Mouse (Mus musculus) midbrain, postnatal 0 days (tissue): ENCODE measurements around the gene Rps6ka2. TPM values are rescaled to one million over a fixed set of nuclear protein-coding genes. Genes with fewer than 3 reads are reported as not detected.
A peak's percentile ranks its signal among the peaks of the same experiment; 100 is the strongest.

Experiments used
- ATAC-seq: fragments of 200-750 bp; cut with Nextera tagmentation; 2 replicates; pipeline ENCODE4 v1.8.0; 2017; ENCODE audit warnings: moderate number of reproducible peaks, mild to moderate bottlenecking, moderate TSS enrichment, moderate library complexity; ENCODE audit not compliant: low FRiP score
- DNase-seq: peaks from one replicate; pipeline ENCODE4 v3.0.0-alpha.2; 2015; ENCODE audit warnings: low spot score
- H3K27ac ChIP-seq: fragments of 300-500 bp; sonication (generic); 2 replicates; pipeline ENCODE4 v1.5.1; 2014; ENCODE audit warnings: low read depth, mild to moderate bottlenecking, low read length, mixed read lengths
- H3K27me3 ChIP-seq: fragments of 300-500 bp; sonication (generic); 2 replicates; pipeline ENCODE4 v1.6.1; 2014; ENCODE audit warnings: low read length, control low read depth, mixed read lengths; ENCODE audit not compliant: insufficient read depth
- H3K36me3 ChIP-seq: fragments of 300-500 bp; sonication (generic); 2 replicates; pipeline ENCODE4 v1.6.1; 2014; ENCODE audit warnings: low read length, control low read depth, mixed read lengths; ENCODE audit not compliant: insufficient read depth
- H3K4me1 ChIP-seq: fragments of 300-500 bp; sonication (generic); 2 replicates; pipeline ENCODE4 v1.6.1; 2014; ENCODE audit warnings: mild to moderate bottlenecking, control low read depth, antibody characterized with exemption, low read length, mixed read lengths; ENCODE audit not compliant: insufficient read depth
- H3K4me2 ChIP-seq: fragments of 300-500 bp; sonication (generic); 2 replicates; pipeline ENCODE4 v1.6.1; 2014; ENCODE audit warnings: low read depth, mild to moderate bottlenecking, low read length, mixed read lengths; ENCODE audit not compliant: poor library complexity, severe bottlenecking
- H3K4me3 ChIP-seq: fragments of 300-500 bp; sonication (generic); 2 replicates; pipeline ENCODE4 v1.5.1; 2014; ENCODE audit warnings: low read depth, mild to moderate bottlenecking, low read length, moderate library complexity
- H3K9ac ChIP-seq: fragments of 300-500 bp; sonication (generic); replicated peaks from 2 replicates; pipeline ENCODE4 v1.6.1; 2014; ENCODE audit warnings: mild to moderate bottlenecking, low read length, moderate library complexity, mixed read lengths; ENCODE audit not compliant: poor library complexity, severe bottlenecking
- H3K9me3 ChIP-seq: fragments of 300-500 bp; sonication (generic); 2 replicates; pipeline ENCODE4 v1.6.1; 2016; ENCODE audit warnings: low read length, control low read depth
- CTCF ChIP-seq: IDR thresholded peaks from 2 replicates; pipeline ENCODE4 v1.5.1; 2016; ENCODE audit warnings: antibody characterized with exemption, mild to moderate bottlenecking
- WGBS: fragments of 180-500 bp; shearing (Covaris S2); extraction: QIAGEN DNeasy Blood & Tissue Kit; methylation state at CpG from one replicate; pipeline ENCODE4 v1.1.7; 2014; 5-methylcytosine and 5-hydroxymethylcytosine counted together
- polyA plus RNA-seq: library from polyadenylated mRNA; unstranded; fragments of >200 nt; fragmentation: Nextera tagmentation; extraction: Ambion mirVana; gene quantifications from 2 replicates; pipeline ENCODE4 v1.2.1, GENCODE M21; 2015
- total RNA-seq: library from RNA; depleted of rRNA; stranded (reverse); fragments of >200 nt; gene quantifications from 2 replicates; pipeline ENCODE4 v1.2.3, GENCODE M21; 2014

Rps6ka2 gene
- total and polyA plus RNA-seq, 2 experiments from 2014 or later: 16.8 to 34.2 TPM

- no peak overlapping the region for H3K27ac ChIP-seq
- H3K27me3 ChIP-seq: no peaks in the 10 kb centered on the region
- DNase-seq: no peak
- H3K4me3 ChIP-seq: no peak overlapping the region
- H3K9me3 ChIP-seq: no peaks in the 10 kb centered on the region
- no peak overlapping the region for H3K4me2 ChIP-seq
- no peaks in the 10 kb centered on the region for H3K36me3 ChIP-seq
- H3K9ac ChIP-seq: no peak overlapping the region
- TF ChIP-seq CTCF: no peak; the same call in 1 of the 2 replicates
- no peak for ATAC-seq
- H3K4me1 ChIP-seq: 0 out of 2 replicates have a peak, but pooled peaks cover 3% of the 10 kb centered on the region
Observed at GRCm38 (mm10) chr17:7233197-7233596, 63.3 kb downstream of the Rps6ka2 start.

GRCm38 (mm10) chr17:7237706-7238105 is 67.8 kb downstream of the Rps6ka2 start:
- H3K9ac ChIP-seq: no peak overlapping the region
- H3K27me3 ChIP-seq: no peaks in the 10 kb centered on the region
- DNase-seq (no peak), ATAC-seq (no peak)
- 94% methylated on average over 9 of the region's 9 CpGs for WGBS
- no peaks in the 10 kb centered on the region for H3K36me3 ChIP-seq
- H3K4me2 ChIP-seq: no peak overlapping the region
- TF ChIP-seq CTCF: no peak
- no peaks in the 10 kb centered on the region for H3K4me1 ChIP-seq
- H3K27ac ChIP-seq: no peak overlapping the region
- no peak overlapping the region for H3K4me3 ChIP-seq
- H3K9me3 ChIP-seq: no peaks in the 10 kb centered on the region

GRCm38 (mm10) chr17:7238766-7239165 is 68.9 kb downstream of the Rps6ka2 start:
- Histone ChIP-seq H3K27ac (no peak overlapping the region), H3K4me2 (no peak overlapping the region), H3K9ac (no peak overlapping the region), H3K9me3 (no peaks in the 10 kb centered on the region), H3K4me1 (no peaks in the 10 kb centered on the region), H3K27me3 (no peaks in the 10 kb centered on the region), H3K36me3 (no peaks in the 10 kb centered on the region), H3K4me3 (no peak overlapping the region)
- 85% methylated on average over 4 of the region's 4 CpGs for WGBS
- TF ChIP-seq CTCF: no peak
- ATAC-seq: no peak
- no peak for DNase-seq

- 82% methylated on average over 4 of the region's 4 CpGs for WGBS
- Histone ChIP-seq H3K9me3 (no peaks in the 10 kb centered on the region), H3K36me3 (no peaks in the 10 kb centered on the region), H3K4me2 (no peak overlapping the region), H3K4me1 (no peaks in the 10 kb centered on the region), H3K9ac (no peak overlapping the region), H3K27ac (no peak overlapping the region), H3K4me3 (no peak overlapping the region), H3K27me3 (no peaks in the 10 kb centered on the region)
- ATAC-seq: no peak
- TF ChIP-seq CTCF: no peak
- no peak for DNase-seq
Observed at GRCm38 (mm10) chr17:7240526-7240925, 70.6 kb downstream of the Rps6ka2 start.

- no peaks in the 10 kb centered on the region for H3K4me1 ChIP-seq
- H3K27ac ChIP-seq: no peak overlapping the region
- DNase-seq: no peak
- H3K9ac ChIP-seq: no peak overlapping the region
- peak; percentile 40 for TF ChIP-seq CTCF
- no peaks in the 10 kb centered on the region for H3K27me3 ChIP-seq
- no peak for ATAC-seq
- no peaks in the 10 kb centered on the region for H3K36me3 ChIP-seq
- H3K9me3 ChIP-seq: no peaks in the 10 kb centered on the region
- WGBS: 85% methylated on average over 6 of the region's 6 CpGs
- no peak overlapping the region for H3K4me2 ChIP-seq
- no peak overlapping the region for H3K4me3 ChIP-seq
Observed at GRCm38 (mm10) chr17:7245078-7245477, 75.2 kb downstream of the Rps6ka2 start.

- Histone ChIP-seq H3K27ac (no peak overlapping the region), H3K27me3 (no peaks in the 10 kb centered on the region), H3K4me1 (no peaks in the 10 kb centered on the region), H3K9ac (no peak overlapping the region), H3K4me3 (no peak overlapping the region), H3K36me3 (peaks cover 6% of the 10 kb centered on the region; the same call in 1 of the 2 replicates), H3K4me2 (no peak overlapping the region), H3K9me3 (no peaks in the 10 kb centered on the region)
- no peak for TF ChIP-seq CTCF
- no peak for DNase-seq
- no peak for ATAC-seq
- 59% methylated on average over 6 of the region's 6 CpGs for WGBS
Observed at GRCm38 (mm10) chr17:7246893-7247556, 77.1 kb downstream of the Rps6ka2 start.
